Mouse (Mus musculus) CD8-positive naive resting alpha-beta T cell, adult 2 months (primary cell): ENCODE data around the gene Taf12.

Experiments used
- DNase-seq, 2 experiments: peaks; one replicate each; pipeline ENCODE4 v3.0.0; 2022; ENCODE audit warnings: low read depth in 2 of 2, low spot score in 2 of 2

The Taf12 gene

GRCm38 (mm10) chr4:132274156-132274862, at the start of gene Taf12:
Gene Taf12 (plus strand): TSS chr4:132274375.
- DNase-seq = peak; percentile 87 to 91

DNA sequence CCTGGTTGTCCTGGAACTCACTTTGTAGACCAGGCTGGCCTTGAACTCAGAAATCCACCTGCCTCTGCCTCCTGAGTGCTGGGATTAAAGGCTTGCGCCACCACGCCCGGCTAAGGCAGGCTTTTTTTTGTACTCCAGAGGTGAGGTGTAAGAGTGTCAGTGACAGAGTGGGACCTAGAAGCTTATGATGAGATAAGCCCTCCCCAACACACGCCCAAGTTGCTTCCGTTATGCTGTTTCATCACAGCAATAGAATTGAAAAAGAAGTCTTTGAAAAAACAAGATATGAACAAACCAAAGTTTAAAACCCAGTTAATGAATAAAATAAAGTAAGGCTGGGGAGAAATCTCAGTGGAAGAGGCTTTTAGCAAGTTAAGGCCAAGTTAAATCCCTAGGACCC, 43.8 kb upstream of the Taf12 start:
- DNase-seq = no peak

DNA sequence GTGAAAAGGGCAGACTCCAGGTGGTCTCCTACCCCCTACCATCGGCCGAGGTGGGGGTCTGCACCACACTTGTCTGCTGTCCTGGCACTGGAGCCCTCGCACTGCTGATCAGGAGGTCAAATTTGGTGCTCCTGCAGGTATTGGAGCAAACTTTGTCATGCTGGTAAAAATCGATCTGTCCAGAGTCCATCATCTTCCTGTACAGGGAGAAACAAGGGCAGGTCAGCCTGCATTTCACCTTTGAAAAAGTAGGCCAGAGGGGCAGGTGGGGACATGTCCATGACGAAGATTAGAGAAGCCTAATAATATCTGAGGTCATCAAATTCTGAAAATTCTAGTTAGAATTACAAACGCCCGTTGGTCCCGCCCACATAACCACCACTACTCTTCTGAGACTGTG, 39.5 kb upstream of the Taf12 start:
- DNase-seq = no peak

- no peak for DNase-seq
Observed at GRCm38 (mm10) chr4:132238356-132238755, 35.8 kb upstream of the Taf12 start.

DNA sequence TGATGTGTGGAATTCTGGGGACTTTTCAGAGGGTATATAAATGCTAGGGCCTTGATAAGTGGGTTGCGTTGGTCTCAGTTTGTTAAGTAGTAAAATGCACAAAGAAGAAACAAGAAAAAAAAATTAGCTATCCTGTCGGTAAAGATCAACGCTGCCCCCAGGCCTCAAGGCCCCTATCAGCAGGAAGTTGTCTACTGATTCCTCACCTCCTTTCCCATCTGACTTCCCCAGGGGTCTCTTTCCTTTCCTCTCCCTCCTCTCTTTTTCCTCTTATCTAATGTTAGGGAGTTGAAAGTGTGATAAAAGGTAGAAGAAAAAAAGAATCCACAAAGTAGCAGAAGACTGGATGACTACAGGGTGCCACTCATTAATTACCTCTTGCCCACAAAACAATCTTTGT, 33.8 kb upstream of the Taf12 start:
- no peak for DNase-seq

DNA sequence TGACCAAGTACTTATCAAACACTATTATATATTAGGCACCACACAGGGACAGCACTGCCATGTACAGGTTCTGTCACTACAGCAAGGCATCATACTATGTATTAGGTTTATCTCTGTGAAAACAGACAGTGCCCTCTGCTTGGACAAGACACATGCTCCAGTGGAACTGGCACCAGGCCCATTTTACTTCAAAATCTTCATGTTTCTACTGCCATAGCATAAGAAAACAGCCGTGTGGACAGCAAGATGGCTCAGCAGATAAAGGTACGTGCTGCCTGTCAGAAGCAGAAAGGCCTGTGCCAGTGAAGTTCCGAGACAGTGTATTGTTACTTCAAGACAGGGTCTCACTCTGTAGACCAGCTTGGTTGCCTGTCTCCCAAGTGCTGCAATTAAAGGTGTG, 33.0 kb upstream of the Taf12 start:
- DNase-seq = no peak

GRCm38 (mm10) chr4:132245643-132246042, 28.5 kb upstream of the Taf12 start:
- DNase-seq = no peak

DNA sequence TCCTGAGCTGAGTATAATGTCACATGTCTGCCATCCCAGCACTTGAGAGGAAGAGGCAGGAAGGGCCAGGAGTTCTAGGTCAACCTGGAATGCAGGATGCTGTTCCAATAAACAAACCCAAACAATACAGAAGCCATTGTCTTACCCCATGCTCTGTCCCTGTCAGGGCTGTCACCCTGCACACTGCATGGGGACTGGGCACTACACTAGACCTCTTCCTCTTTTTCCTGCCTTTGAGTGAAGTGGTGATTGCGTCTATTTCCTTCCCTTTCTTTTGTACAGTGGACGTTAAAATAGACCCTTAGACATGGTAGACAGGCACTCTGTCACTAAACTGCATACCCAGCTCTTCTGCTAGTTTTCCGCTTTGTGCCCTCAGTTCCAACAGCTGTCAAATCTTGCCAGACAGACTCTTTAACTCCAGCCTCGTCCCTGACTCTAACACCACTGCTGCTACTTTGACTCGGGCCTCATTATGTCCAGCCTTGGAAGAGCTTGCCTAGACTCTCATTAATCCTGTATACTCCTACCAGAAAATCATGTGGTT, 26.7 kb upstream of the Taf12 start:
- DNase-seq = no peak

DNA sequence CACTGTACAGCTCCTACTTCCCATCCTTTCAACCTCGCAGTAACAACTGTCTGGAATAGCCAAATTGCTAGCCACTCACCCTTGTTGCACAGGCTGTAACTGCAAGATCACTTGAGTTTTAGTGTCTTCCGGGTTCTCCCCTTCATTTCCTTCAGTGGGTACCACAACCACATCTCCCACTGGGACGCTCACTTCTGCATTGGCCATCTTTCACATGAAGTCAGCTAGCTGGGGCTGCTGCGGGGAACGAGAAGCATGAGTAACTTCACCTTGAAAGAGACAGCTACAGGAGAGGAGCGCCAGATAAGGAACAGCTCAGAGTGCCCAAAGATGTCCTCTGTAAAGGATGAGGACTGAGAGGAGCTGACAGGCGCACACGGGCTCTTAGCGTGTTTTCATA, 22.6 kb upstream of the Taf12 start:
- no peak for DNase-seq

DNA sequence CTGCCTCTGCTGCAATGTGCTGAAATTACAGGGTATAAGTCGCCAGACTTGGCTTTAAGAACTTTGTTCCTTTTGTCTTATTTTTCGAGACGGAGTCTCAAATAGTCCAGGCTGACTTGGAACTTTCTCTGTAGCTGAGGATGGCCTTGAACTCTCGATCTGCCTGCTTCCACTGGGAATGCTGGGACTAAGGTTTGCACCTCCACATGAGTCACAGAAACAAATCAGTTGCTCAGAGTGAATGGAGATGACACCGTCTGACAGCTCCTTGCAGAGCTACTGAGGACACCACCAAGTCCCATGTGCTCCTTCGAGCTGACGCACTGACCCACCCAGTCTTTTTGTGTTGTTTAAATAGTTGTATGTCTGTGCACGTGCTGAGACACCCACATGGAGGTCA, 21.0 kb upstream of the Taf12 start:
- DNase-seq = no peak

DNA sequence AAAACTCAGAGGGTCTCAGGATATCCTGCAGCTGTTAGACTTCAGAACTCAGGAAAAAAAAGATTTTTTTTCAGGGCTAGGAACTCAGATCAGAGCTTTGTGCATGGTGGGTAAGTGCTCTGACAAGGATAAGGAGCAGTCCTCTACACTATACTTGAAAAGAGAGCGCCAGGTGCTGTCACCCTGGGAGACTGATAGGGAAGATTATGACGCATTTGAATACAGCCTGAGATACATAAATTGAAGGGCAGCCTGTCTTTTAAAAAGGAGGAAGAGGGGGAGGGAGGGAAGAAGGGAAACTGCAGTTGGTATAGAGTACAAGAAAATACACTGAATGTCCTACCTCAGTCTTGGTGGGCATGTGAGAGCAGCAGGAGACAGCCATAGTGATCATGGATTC, 20.6 kb upstream of the Taf12 start:
- no peak for DNase-seq

- no peak for DNase-seq
Observed at GRCm38 (mm10) chr4:132254986-132255385, 19.2 kb upstream of the Taf12 start.

DNA sequence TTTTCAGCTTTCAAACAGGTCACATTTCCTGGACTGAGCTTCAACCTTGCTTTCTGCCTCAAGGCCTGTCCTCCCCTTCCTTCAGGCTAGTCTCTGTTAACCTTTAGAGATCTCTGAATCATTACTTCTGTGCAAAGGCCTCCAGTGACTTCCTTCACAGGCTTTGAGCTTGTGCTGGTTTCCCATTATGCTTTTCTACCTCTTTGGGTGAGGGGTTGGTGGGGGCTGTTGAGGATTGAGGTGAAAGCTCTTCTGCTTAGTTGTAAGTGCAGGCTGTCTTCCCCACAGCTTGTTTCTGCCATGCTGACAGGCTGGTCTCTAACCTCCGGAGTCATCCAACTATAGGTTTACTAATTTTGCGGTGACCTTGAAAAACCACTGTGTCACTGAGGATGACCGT, 17.8 kb upstream of the Taf12 start:
- no peak for DNase-seq

DNA sequence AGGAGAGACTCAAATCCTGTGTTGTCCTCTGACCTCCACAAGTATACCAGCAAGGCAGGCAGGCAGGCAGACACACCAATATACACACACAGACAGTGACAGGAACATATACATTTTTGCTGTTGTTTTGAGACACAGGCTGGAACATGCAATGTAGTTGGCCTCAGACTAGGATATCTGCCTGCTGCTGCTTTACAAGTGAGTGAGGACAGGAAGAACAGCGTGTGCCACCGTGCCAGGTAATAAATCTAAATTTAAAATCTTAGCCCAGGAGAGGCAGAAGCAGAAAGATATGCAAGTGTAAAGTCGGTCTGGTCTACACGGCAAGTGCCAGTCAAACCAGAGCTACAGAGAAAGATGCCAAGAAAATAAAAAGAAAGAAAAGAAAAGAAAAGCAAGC, 14.9 kb upstream of the Taf12 start:
- no peak for DNase-seq

GRCm38 (mm10) chr4:132260404-132261379, 13.5 kb upstream of the Taf12 start:
- DNase-seq = peak; percentile 13 to 28

DNA sequence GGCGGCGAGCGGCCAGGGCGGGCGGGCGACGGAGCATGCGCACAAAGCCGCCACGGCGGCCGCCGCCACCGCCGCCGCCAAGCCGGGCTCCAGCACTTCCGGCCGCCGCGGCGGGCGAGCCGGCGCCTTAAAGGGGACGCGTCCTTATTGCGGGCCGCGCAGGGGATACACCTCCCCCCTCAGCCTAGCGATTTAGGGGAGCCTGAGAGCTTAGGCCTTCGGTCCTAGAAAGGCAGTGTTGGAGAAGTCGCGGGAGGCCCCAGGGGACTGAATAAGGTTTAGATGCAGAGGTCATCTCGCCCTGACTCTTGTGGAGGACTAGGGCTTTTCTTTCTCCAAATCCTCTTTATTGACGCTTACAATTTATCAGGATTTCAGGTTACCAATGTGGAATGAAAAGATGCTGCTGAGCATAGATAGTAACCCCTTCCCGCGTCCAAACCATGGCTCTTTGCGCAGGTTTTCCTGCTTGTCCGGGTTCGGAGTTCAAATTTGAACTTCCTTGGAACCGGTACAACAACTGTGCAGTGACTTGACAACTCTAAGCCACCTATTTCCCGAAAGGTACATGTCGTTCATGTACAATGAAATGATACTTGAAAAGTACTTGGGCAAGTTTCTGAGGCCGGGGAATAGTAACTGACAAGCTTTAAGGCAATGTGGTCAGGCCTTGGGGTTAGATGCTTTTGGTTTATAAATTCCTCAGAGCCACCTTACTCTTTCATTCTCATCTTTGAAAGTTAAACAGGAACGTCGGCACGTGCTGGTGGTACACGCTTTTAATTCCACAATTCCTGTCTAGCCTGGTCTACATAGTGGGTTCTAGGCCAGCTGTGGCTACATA, 12.4 kb upstream of the Taf12 start, which contains the start of gene Gmeb1:
Gene Gmeb1, minus strand, starts transcription at position 89 of the 844 bp plus-strand sequence.
- peak; percentile 46 to 55 for DNase-seq

- DNase-seq = no peak
Observed at GRCm38 (mm10) chr4:132262358-132262616, 11.9 kb upstream of the Taf12 start.

- no peak for DNase-seq
Observed at GRCm38 (mm10) chr4:132263313-132263712, 10.9 kb upstream of the Taf12 start.

- DNase-seq = no peak
Observed at GRCm38 (mm10) chr4:132266835-132267349, 7.3 kb upstream of the Taf12 start.

DNA sequence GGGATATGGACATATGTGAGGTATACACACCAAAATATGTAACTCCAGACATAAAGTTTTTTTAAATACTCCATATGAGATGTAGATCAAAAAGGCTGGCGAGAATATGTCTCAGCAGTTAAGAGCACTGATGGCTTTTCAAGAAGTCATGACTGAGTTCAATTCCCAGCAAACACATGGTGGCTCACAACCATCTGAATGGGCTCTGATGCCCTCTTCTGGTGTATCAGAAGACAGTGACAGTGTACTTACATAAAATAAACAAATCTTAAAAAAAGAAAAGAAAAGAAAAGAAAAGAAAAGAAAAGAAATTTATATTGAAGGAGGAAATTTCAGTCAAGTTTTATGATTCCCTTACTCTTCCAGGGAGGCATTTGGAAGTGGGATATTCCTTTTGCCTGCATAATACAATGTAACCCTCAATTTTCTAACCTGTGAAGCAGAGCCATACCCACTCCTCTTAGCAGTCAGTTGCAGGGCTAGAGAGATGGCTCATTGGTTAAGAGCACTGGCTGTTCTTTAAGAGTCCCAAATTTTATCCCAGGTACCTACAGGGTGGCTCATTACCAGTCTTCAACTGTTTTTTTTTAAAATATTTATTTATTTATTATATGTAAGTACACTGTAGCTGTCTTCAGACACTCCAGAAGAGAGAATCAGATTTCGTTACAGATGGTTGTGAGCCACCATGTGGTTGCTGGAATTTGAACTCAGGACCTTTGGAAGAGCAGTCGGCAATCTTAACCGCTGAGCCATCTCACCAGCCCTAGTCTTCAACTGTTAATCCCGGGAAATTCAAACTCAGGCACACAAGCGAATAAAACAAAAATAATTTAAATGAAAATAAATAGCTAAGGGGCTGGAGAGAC, 5.1 kb upstream of the Taf12 start:
- peak; percentile 14 to 33 for DNase-seq
